Mouse (Mus musculus) forebrain, embryonic 14.5 days (tissue): ENCODE measurements around the gene Skp1a. TPM values are rescaled to one million over a fixed set of nuclear protein-coding genes. Genes with fewer than 3 reads are reported as not detected.

Experiments used
- ATAC-seq: fragments of 200-750 bp; cut with Nextera tagmentation; 2 replicates; pipeline ENCODE4 v1.8.0; 2017; ENCODE audit warnings: mild to moderate bottlenecking, moderate library complexity
- DNase-seq: peaks from one replicate; pipeline ENCODE4 v3.0.0-alpha.2; 2015; ENCODE audit warnings: low spot score
- H3K27ac ChIP-seq: fragments of 300-500 bp; sonication (generic); 2 replicates; pipeline ENCODE4 v1.5.1; 2014; ENCODE audit warnings: low read depth, mild to moderate bottlenecking, control low read depth, low read length, moderate library complexity
- H3K27me3 ChIP-seq: fragments of 300-500 bp; sonication (generic); replicated peaks from 2 replicates; pipeline ENCODE4 v1.6.1; 2014; ENCODE audit warnings: low read length, control low read depth, mixed read lengths; ENCODE audit not compliant: control insufficient read depth, insufficient read depth
- H3K36me3 ChIP-seq: fragments of 300-500 bp; sonication (generic); 2 replicates; pipeline ENCODE4 v1.6.1; 2014; ENCODE audit warnings: low read length, control low read depth; ENCODE audit not compliant: control insufficient read depth, insufficient read depth
- H3K4me1 ChIP-seq: fragments of 300-500 bp; sonication (generic); 2 replicates; pipeline ENCODE4 v1.6.1; 2014; ENCODE audit warnings: antibody characterized with exemption, low read length, control low read depth; ENCODE audit not compliant: control insufficient read depth, insufficient read depth
- H3K4me2 ChIP-seq: fragments of 300-500 bp; sonication (generic); 2 replicates; pipeline ENCODE4 v1.6.1; 2014; ENCODE audit warnings: mild to moderate bottlenecking, control low read depth, low read length
- H3K4me3 ChIP-seq: fragments of 300-500 bp; sonication (generic); 2 replicates; pipeline ENCODE4 v1.5.1; 2014; ENCODE audit warnings: low read depth, low read length, control low read depth
- H3K9ac ChIP-seq: fragments of 300-500 bp; sonication (generic); 2 replicates; pipeline ENCODE4 v1.6.1; 2014; ENCODE audit warnings: mild to moderate bottlenecking, low read length, control low read depth, moderate library complexity
- H3K9me3 ChIP-seq: fragments of 300-500 bp; sonication (generic); replicated peaks from 2 replicates; pipeline ENCODE4 v1.6.1; 2016; ENCODE audit warnings: low read length, control low read depth, mixed read lengths; ENCODE audit not compliant: control insufficient read depth
- WGBS: fragments of 180-500 bp; shearing (Covaris S2); extraction: QIAGEN DNeasy Blood & Tissue Kit; methylation state at CpG from one replicate; pipeline ENCODE4 v1.1.7; 2014; 5-methylcytosine and 5-hydroxymethylcytosine counted together
- polyA plus RNA-seq: library from polyadenylated mRNA; unstranded; fragments of >200 nt; fragmentation: Nextera tagmentation; extraction: Ambion mirVana; gene quantifications from 2 replicates; pipeline ENCODE4 v1.2.1, GENCODE M21; 2014

Gene Skp1a
- polyA plus RNA-seq, 1 experiment from 2014 or later = 1,258 TPM

DNA sequence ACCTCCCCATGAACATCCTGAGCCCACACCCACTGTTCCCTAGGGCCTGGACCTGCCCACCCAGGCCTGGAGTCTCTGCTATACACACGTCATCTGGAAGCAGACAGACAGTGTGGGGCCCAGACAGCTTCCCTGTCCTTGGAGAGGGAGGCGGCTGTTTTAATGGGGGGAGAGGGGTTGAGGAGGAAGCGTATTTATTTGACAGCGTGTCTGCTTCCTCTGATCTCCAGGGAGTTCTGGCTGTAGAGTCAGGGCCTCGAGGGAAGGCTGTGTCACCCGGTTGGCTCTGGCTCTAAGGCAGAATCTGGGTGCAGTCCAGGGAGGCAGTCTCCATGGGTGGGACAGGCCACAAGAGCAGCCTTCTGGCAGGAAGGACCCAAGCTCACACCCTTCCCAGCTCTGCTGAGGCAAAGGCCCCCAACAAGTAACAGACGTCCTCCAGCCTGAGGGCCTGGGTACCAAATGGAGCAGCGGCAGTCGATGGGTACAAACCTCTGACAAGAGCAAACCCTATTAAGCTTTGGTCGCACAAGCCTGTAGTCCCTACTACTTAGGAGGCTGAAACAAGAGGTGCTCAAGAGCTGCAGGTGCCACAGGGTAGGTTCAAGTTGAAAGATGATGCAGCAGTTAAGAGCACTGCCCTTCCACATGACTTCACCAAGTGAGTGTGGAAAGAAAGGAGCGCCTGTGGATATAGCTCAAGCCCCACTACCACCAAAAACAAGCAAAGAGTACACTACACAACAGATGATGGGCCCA, 41.6 kb downstream of the Skp1a start:
- WGBS = 86% methylated on average over 11 of the region's 11 CpGs
- no peak overlapping the region for H3K4me2 ChIP-seq
- ATAC-seq (no peak), DNase-seq (no peak)
- no peak overlapping the region for H3K9ac ChIP-seq
- H3K4me3 ChIP-seq = no peak overlapping the region
- no peaks in the 10 kb centered on the region for H3K27me3 ChIP-seq
- H3K9me3 ChIP-seq = no peaks in the 10 kb centered on the region
- no peak overlapping the region for H3K27ac ChIP-seq
- no peaks in the 10 kb centered on the region for H3K4me1 ChIP-seq
- H3K36me3 ChIP-seq = no peaks in the 10 kb centered on the region

DNA sequence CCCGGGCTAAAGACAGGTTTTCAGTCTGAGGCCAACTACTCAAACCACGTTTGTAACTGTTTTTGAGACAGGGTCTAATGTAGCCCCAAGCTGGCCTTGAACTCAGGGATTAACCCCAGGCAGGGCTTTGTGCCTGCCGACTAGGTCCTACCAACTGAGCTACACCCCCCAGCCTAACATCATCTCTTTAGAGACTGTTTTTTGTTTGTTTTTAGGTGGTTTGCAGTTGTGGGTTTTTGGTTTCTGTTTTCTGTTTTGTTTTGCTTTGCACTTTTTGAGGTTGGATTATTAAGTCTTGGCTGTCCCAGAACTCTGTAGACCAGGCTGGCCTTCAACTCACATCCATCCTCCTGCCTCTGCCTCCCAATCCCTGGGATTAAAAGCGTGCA, 42.1 kb downstream of the Skp1a start:
- Histone ChIP-seq H3K4me2 (no peak overlapping the region), H3K27me3 (no peaks in the 10 kb centered on the region), H3K36me3 (no peaks in the 10 kb centered on the region), H3K4me3 (no peak overlapping the region), H3K9ac (no peak overlapping the region), H3K4me1 (no peaks in the 10 kb centered on the region), H3K9me3 (no peaks in the 10 kb centered on the region), H3K27ac (no peak overlapping the region)
- WGBS = 76% methylated on average over 4 of the region's 4 CpGs
- ATAC-seq = no peak
- DNase-seq = no peak

DNA sequence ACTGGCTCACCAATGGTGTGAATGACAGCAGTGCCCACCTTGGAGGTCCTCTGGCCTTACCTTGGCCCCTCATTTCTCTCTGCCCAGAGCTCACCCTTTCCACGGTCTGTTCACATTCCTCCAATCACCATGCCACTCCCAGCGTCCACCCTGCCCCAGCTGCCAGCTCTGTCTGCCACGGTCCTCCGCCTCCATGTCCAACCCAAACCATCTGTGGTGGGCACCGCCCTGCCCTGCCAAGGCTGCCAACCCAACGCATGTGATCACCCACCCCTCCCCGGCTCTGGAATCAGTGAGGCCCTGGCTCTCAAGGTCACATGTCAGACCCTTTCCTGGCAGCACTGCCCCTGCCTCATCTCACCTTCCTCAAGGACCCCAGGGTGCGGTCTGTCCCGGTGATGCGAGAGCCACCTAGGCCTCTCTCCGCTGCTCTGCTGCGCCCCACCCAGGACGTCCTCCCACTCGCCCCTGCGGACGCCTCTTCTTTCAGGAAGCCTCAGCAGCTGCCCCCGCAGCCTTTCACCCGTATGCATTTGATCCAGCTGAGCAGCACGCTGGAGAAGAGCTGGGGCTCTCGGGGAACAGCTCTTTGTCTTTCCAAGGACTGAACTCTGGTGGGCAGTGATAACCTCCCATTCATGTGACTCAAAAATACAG, 42.8 kb downstream of the Skp1a start:
- no peak for DNase-seq

GRCm38 (mm10) chr11:52275366-52275765, 43.6 kb downstream of the Skp1a start:
- H3K27me3 ChIP-seq = no peaks in the 10 kb centered on the region
- DNase-seq (no peak), ATAC-seq (no peak)
- H3K4me2 ChIP-seq = no peak overlapping the region
- no peaks in the 10 kb centered on the region for H3K36me3 ChIP-seq
- no peak overlapping the region for H3K27ac ChIP-seq
- WGBS = 86% methylated on average over 8 of the region's 8 CpGs
- no peak overlapping the region for H3K4me3 ChIP-seq
- no peaks in the 10 kb centered on the region for H3K4me1 ChIP-seq
- H3K9ac ChIP-seq = no peak overlapping the region
- no peaks in the 10 kb centered on the region for H3K9me3 ChIP-seq

More for the DNA sequence above, 42.8 kb downstream of the Skp1a start:
- Histone ChIP-seq H3K36me3 (no peaks in the 10 kb centered on the region), H3K27ac (no peak overlapping the region), H3K4me1 (no peaks in the 10 kb centered on the region), H3K4me2 (no peak overlapping the region), H3K4me3 (no peak overlapping the region), H3K9ac (no peak overlapping the region), H3K9me3 (no peaks in the 10 kb centered on the region), H3K27me3 (no peaks in the 10 kb centered on the region)
- ATAC-seq = no peak
- WGBS = 90% methylated on average over 20 of the region's 20 CpGs

- Histone ChIP-seq H3K27ac (no peak overlapping the region), H3K27me3 (no peaks in the 10 kb centered on the region), H3K4me3 (no peak overlapping the region), H3K36me3 (no peaks in the 10 kb centered on the region), H3K4me2 (no peak overlapping the region), H3K9me3 (no peaks in the 10 kb centered on the region), H3K4me1 (no peaks in the 10 kb centered on the region), H3K9ac (no peak overlapping the region)
- 81% methylated on average over 9 of the region's 9 CpGs for WGBS
- DNase-seq (no peak), ATAC-seq (no peak)
Observed at GRCm38 (mm10) chr11:52275774-52276555, 44.2 kb downstream of the Skp1a start.

DNA sequence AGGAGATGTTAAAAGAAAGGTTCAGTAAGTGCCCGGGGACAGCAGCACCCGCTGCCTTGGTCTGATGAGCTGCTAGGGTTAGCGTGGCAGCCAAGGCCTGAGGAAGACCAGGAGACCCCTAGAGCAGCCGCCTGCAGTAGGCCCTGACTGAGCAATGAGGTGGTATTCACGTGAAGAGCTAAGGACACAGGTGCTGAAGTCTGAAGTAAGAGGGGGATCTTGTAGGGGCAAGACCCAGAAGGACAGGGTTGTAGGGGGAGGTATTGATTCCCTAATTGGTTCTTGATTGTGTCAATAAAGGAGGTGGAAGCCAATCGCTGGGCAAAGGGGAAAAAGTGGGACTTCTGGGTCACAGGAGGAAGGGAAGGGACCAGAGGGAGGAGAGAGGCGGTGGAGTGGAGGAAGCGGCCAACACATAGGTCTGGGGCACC, 45.2 kb downstream of the Skp1a start:
- Histone ChIP-seq H3K4me3 (no peak overlapping the region), H3K36me3 (no peaks in the 10 kb centered on the region), H3K27ac (no peak overlapping the region), H3K9me3 (no peaks in the 10 kb centered on the region), H3K4me2 (no peak overlapping the region), H3K9ac (no peak overlapping the region), H3K27me3 (peaks cover 6% of the 10 kb centered on the region; the same call in 1 of the 2 replicates), H3K4me1 (no peaks in the 10 kb centered on the region)
- WGBS = 94% methylated on average over 8 of the region's 8 CpGs
- ATAC-seq = no peak
- DNase-seq = no peak

DNA sequence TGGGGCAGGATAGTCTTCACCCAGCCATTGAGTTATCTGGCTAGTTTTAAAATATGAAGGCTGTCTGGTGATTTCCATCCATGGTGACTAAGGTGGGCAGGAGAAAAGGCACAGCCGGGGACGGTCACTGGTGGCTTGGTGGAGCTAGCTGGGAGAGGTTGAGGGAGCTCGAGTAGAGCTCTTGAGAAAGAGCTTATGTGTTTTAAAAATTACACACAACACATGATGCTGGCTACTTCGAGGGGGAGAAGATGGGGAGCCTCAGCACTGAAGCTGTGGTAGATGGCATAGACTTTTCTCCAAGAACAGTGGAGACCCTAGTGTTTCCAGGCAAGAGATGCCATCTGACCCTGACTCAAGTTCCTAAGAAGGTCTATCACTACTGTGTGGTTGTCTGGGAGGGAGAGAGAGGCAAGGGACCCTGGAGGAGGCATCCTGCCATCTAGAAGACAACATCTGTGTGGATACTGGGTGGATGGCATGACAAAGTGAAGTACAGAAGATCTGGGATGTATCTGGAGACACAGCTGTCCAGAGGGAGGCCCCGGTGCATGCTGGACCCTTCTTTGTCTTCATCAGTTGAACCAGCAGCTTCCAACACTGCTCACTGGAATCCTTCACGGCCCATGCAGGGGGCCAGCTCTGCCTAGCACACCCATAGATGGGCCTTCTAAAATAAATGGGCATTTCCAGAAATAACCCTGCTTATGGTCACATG, 45.8 kb downstream of the Skp1a start:
- H3K4me2 ChIP-seq = no peak overlapping the region
- peaks cover 11% of the 10 kb centered on the region; the same call in 1 of the 2 replicates for H3K27me3 ChIP-seq
- no peaks in the 10 kb centered on the region for H3K4me1 ChIP-seq
- DNase-seq = no peak
- H3K9me3 ChIP-seq = no peaks in the 10 kb centered on the region
- H3K4me3 ChIP-seq = no peak overlapping the region
- no peak for ATAC-seq
- no peaks in the 10 kb centered on the region for H3K36me3 ChIP-seq
- H3K27ac ChIP-seq = no peak overlapping the region
- H3K9ac ChIP-seq = no peak overlapping the region
- WGBS = 94% methylated on average over 6 of the region's 6 CpGs

DNA sequence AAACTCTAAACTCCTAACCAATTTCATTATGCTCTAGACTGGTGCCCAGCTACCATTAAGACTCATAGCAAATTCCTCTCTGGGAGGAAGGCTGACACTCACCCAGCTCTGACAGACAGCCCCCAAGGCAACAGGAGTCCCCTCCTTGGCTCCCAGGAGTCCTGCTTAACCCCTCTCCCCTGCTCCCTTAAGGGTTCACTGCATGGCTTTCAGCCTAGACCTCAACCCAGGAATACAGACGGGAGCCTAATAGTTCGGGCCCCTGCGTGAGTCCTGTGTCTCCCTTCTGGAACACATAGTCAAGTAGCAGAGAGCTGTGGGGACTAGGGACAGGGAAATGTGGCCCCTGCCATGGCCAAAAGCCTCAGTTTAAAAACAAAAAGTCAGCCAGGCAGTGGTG, 46.4 kb downstream of the Skp1a start:
- Histone ChIP-seq H3K9ac (no peak overlapping the region), H3K9me3 (no peaks in the 10 kb centered on the region), H3K4me3 (no peak overlapping the region), H3K27ac (no peak overlapping the region), H3K4me2 (no peak overlapping the region), H3K36me3 (no peaks in the 10 kb centered on the region), H3K27me3 (peaks cover 11% of the 10 kb centered on the region; the same call in 1 of the 2 replicates), H3K4me1 (no peaks in the 10 kb centered on the region)
- ATAC-seq (no peak), DNase-seq (no peak)
- 95% methylated on average over 3 of the region's 3 CpGs for WGBS
